23 mouse cellular contexts compared by ENCODE assay signal in the genomic region with DNA sequence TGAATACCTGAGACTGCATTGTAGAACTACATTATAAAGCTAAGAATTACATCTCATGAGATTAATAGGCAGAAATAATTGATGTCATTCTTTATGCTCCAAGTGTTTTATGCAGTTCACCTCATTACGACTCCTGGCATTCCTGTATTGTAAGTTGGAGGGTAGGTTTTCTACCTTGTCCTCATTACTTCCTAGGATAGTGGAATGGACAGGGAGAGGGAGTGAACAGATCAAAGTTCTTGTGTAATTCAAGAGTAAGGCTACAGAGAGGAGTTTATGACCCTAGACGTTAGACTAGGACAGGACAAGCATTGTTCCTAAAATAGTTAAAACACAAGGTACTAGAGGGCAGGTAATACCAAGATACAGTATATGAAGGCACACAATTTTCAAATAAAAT.
"Had no signal": no experiment of that assay in that cellular context is flagged by ENCODE, and none has a peak within 500 bp of the region (broad histone marks: within the 10 kb centered on the region; RNA-seq: fewer than 3 reads in every experiment).

No protein-coding gene starts in this region.

- H3K27me3 ChIP-seq: heart, embryonic 13.5 days; heart, embryonic 15.5 days; hindbrain, embryonic 13.5 days; hindbrain, embryonic 15.5 days; limb, embryonic 13.5 days; limb, embryonic 15.5 days; liver, embryonic 12.5 days had no signal

- H3K4me3 ChIP-seq: heart, adult 2 months; heart, embryonic 13.5 days; heart, embryonic 15.5 days; hindbrain, embryonic 13.5 days; hindbrain, embryonic 15.5 days; limb, embryonic 13.5 days; limb, embryonic 15.5 days; liver, embryonic 12.5 days had no signal

- H3K4me1 ChIP-seq: heart, embryonic 13.5 days; heart, embryonic 15.5 days; hindbrain, embryonic 13.5 days; hindbrain, embryonic 15.5 days; limb, embryonic 13.5 days; limb, embryonic 15.5 days; liver, embryonic 12.5 days had no signal

- H3K9me3 ChIP-seq: heart, embryonic 13.5 days; heart, embryonic 15.5 days; hindbrain, embryonic 13.5 days; hindbrain, embryonic 15.5 days; limb, embryonic 13.5 days; limb, embryonic 15.5 days; liver, embryonic 12.5 days had no signal

- ATAC-seq: forebrain, postnatal 0 days; hindbrain, postnatal 0 days; intestine, embryonic 16.5 days; liver, embryonic 12.5 days had no signal

- H3K4me2 ChIP-seq: heart, embryonic 11.5 days; heart, embryonic 13.5 days; heart, embryonic 15.5 days; hindbrain, embryonic 13.5 days; hindbrain, embryonic 15.5 days; limb, embryonic 13.5 days; limb, embryonic 15.5 days; liver, embryonic 12.5 days had no signal

- H3K36me3 ChIP-seq: heart, embryonic 13.5 days; heart, embryonic 15.5 days; hindbrain, embryonic 13.5 days; hindbrain, embryonic 15.5 days; limb, embryonic 13.5 days; limb, embryonic 15.5 days; liver, embryonic 12.5 days had no signal

- DNase-seq: forebrain, postnatal 0 days; gastrocnemius, postnatal 14 days; gastrocnemius, postnatal 36 days; heart, adult 11 months; heart, adult 2 months; heart, postnatal 14 days; heart, postnatal 36 days; kidney, adult 2 months; kidney, postnatal 36 days; layer of hippocampus, adult 9-11 months; layer of hippocampus, postnatal 36 days; left cerebral cortex, postnatal 4 days had no signal

- H3K9ac ChIP-seq: forebrain, postnatal 0 days; heart, embryonic 13.5 days; heart, embryonic 15.5 days; hindbrain, embryonic 13.5 days; hindbrain, embryonic 15.5 days; limb, embryonic 13.5 days; limb, embryonic 15.5 days; liver, embryonic 12.5 days; liver, embryonic 14.5 days had no signal

- H3K27ac ChIP-seq: heart, adult 2 months; heart, embryonic 13.5 days; heart, embryonic 15.5 days; hindbrain, embryonic 13.5 days; hindbrain, embryonic 15.5 days; hindbrain, postnatal 0 days; limb, embryonic 13.5 days; limb, embryonic 15.5 days; liver, embryonic 12.5 days; liver, embryonic 14.5 days had no signal
